Mouse (Mus musculus): ENCODE measurements around the gene Dok1. TPM values are rescaled to one million over a fixed set of nuclear protein-coding genes. Genes with fewer than 3 reads are reported as not detected.
A peak's percentile ranks its signal among the peaks of the same experiment; 100 is the strongest.

The Dok1 gene
- total and polyA plus RNA-seq, 3 experiments = 18.7 to 22.3 TPM; not detected in 1

GRCm38 (mm10) chr6:83015749-83016148 is 17.5 kb downstream of the Dok1 start:
- DNase-seq (ENCODE audit: low read depth, low spot score) = no peak
- Histone ChIP-seq H3K9ac (ENCODE audit: control insufficient read depth, low read depth, low read length, poor library complexity, severe bottlenecking) (no peak overlapping the region; the same call in 1 of the 2 replicates), H3K4me3 (ENCODE audit: control insufficient read depth in 1 of 2, insufficient read depth in 1 of 2, low read depth in 2 of 2, low read length in 2 of 2) (no peak overlapping the region; a peak in 1 of 4 replicates), H3K4me1 (ENCODE audit: control insufficient read depth in 1 of 2, insufficient read depth in 2 of 2, low read length in 2 of 2) (peaks cover 38 to 45% of the 10 kb centered on the region in 2 experiments), H3K36me3 (ENCODE audit: control insufficient read depth in 1 of 2, insufficient read depth in 2 of 2, low read length in 2 of 2) (peaks cover 0 to 49% of the 10 kb centered on the region in 2 experiments; a peak in 2 of 4 replicates), H3K9me3 (replicated peaks; ENCODE audit: insufficient read depth, low read length) (no peaks in the 10 kb centered on the region), H3K27ac (ENCODE audit: control insufficient read depth, low read depth, low read length) (peak overlapping the region; percentile 46), H3K27me3 (ENCODE audit: control insufficient read depth in 1 of 2, insufficient read depth in 2 of 2, low read length in 2 of 2) (no peaks in the 10 kb centered on the region), H3K79me2 (ENCODE audit: control insufficient read depth, insufficient read depth, low read length, poor library complexity) (peaks cover under 1% of the 10 kb centered on the region)
- TF ChIP-seq MEF2A (IDR thresholded peaks at IDR 0.05; ENCODE audit: extremely low read depth, insufficient replicate concordance, low read depth, low read length, poor library complexity, severe bottlenecking) = no peak
- no peak for TF ChIP-seq E2F4 (IDR thresholded peaks at IDR 0.05; ENCODE audit: borderline replicate concordance, low read depth, low read length)
- TF ChIP-seq POLR2A (IDR thresholded peaks at IDR 0.05; ENCODE audit: control insufficient read depth in 1 of 2, insufficient read depth in 1 of 2, low read depth in 1 of 2, low read length in 2 of 2, poor library complexity in 1 of 2) = no peak
- no peak for TF ChIP-seq NRF1 (IDR thresholded peaks at IDR 0.05; ENCODE audit: insufficient read depth, low read depth, low read length, poor library complexity, severe bottlenecking)
- TF ChIP-seq ZMIZ1 (IDR thresholded peaks at IDR 0.05; ENCODE audit: low read depth, low read length) = no peak
- TF ChIP-seq NELFE (IDR thresholded peaks at IDR 0.05; ENCODE audit: low read depth, low read length) = no peak
- TF ChIP-seq ZNF384 (IDR thresholded peaks at IDR 0.05; ENCODE audit: low read depth, low read length) = no peak
- TF ChIP-seq KAT2A (conservative IDR thresholded peaks at IDR 0.05; ENCODE audit: low read depth, low read length) = no peak
- no peak for TF ChIP-seq UBTF (IDR thresholded peaks at IDR 0.05; ENCODE audit: borderline replicate concordance, insufficient read depth, low read depth, low read length)
- no peak for TF ChIP-seq HCFC1 (IDR thresholded peaks at IDR 0.05; ENCODE audit: low read depth, low read length)
- no peak for TF ChIP-seq MYC (IDR thresholded peaks at IDR 0.05; ENCODE audit: low read depth, low read length)
- no peak for TF ChIP-seq TBP (IDR thresholded peaks at IDR 0.05; ENCODE audit: low read depth, low read length)

GRCm38 (mm10) chr6:83014482-83015466 is 18.5 kb downstream of the Dok1 start:
- Histone ChIP-seq H3K79me2 (ENCODE audit: control insufficient read depth, insufficient read depth, low read length, poor library complexity) (peaks cover 3% of the 10 kb centered on the region), H3K4me3 (ENCODE audit: control insufficient read depth in 1 of 2, insufficient read depth in 1 of 2, low read depth in 2 of 2, low read length in 2 of 2) (peak overlapping the region; percentile 33 to 54), H3K27me3 (ENCODE audit: control insufficient read depth in 1 of 2, insufficient read depth in 2 of 2, low read length in 2 of 2) (no peaks in the 10 kb centered on the region), H3K27ac (ENCODE audit: control insufficient read depth, low read depth, low read length) (peak overlapping the region; percentile 99), H3K9ac (ENCODE audit: control insufficient read depth, low read depth, low read length, poor library complexity, severe bottlenecking) (peak overlapping the region; percentile 73), H3K4me1 (ENCODE audit: control insufficient read depth in 1 of 2, insufficient read depth in 2 of 2, low read length in 2 of 2) (peaks cover 36 to 46% of the 10 kb centered on the region in 2 experiments), H3K9me3 (replicated peaks; ENCODE audit: insufficient read depth, low read length) (no peaks in the 10 kb centered on the region), H3K36me3 (ENCODE audit: control insufficient read depth in 1 of 2, insufficient read depth in 2 of 2, low read length in 2 of 2) (peaks cover 0 to 44% of the 10 kb centered on the region in 2 experiments; a peak in 2 of 4 replicates)
- peak; percentile 88 for DNase-seq (ENCODE audit: low read depth, low spot score)
- no peak for TF ChIP-seq ZKSCAN1 (IDR thresholded peaks at IDR 0.05; ENCODE audit: low read depth, low read length)
- no peak; the same call in 1 of the 2 replicates for TF ChIP-seq USF1 (IDR thresholded peaks at IDR 0.05; ENCODE audit: low read depth, low read length)
- no peak; the same call in 1 of the 2 replicates for TF ChIP-seq MAX (IDR thresholded peaks at IDR 0.05; ENCODE audit: low read length)
- peak; percentile 62 for TF ChIP-seq NELFE (IDR thresholded peaks at IDR 0.05; ENCODE audit: low read depth, low read length)
- peak; percentile 88 for TF ChIP-seq GABPA (IDR thresholded peaks at IDR 0.05; ENCODE audit: low read depth, low read length)
- peak; percentile 78 for TF ChIP-seq TCF12 (IDR thresholded peaks at IDR 0.05; ENCODE audit: low read depth, low read length)
- TF ChIP-seq CTCF (IDR thresholded peaks at IDR 0.05 in 2 of 3, conservative IDR thresholded peaks at IDR 0.05 in 1 of 3; ENCODE audit: control insufficient read depth in 1 of 3, insufficient read depth in 1 of 3, low read depth in 2 of 3, low read length in 3 of 3, poor library complexity in 1 of 3, severe bottlenecking in 1 of 3) = no peak
- no peak for TF ChIP-seq POLR2AphosphoS5 (IDR thresholded peaks at IDR 0.05; ENCODE audit: borderline replicate concordance, low read depth, low read length)
- 0 out of 2 replicates have a peak, but pooled peaks have one; percentile 2 for TF ChIP-seq E2F4 (IDR thresholded peaks at IDR 0.05; ENCODE audit: borderline replicate concordance, low read depth, low read length)
- TF ChIP-seq USF2 (IDR thresholded peaks at IDR 0.05; ENCODE audit: borderline replicate concordance in 1 of 2, insufficient read depth in 1 of 2, low read depth in 1 of 2, low read length in 2 of 2) = no peak
- TF ChIP-seq MYC (IDR thresholded peaks at IDR 0.05; ENCODE audit: low read depth, low read length) = 0 out of 2 replicates have a peak, but pooled peaks have one; percentile 32
- TF ChIP-seq CHD2 (IDR thresholded peaks at IDR 0.05; ENCODE audit: low read length) = no peak
- peak; percentile 41 for TF ChIP-seq MXI1 (IDR thresholded peaks at IDR 0.05; ENCODE audit: low read depth, low read length)
- TF ChIP-seq UBTF (IDR thresholded peaks at IDR 0.05; ENCODE audit: borderline replicate concordance, insufficient read depth, low read depth, low read length) = no peak
- peak; percentile 82 for TF ChIP-seq TAL1 (IDR thresholded peaks at IDR 0.05; ENCODE audit: low read length)
- no peak for TF ChIP-seq MEF2A (IDR thresholded peaks at IDR 0.05; ENCODE audit: extremely low read depth, insufficient replicate concordance, low read depth, low read length, poor library complexity, severe bottlenecking)
- 0 out of 2 replicates have a peak, but pooled peaks have one; percentile 2 for TF ChIP-seq ELF1 (IDR thresholded peaks at IDR 0.05; ENCODE audit: low read depth, low read length)
- no peak; the same call in 1 of the 2 replicates for TF ChIP-seq KAT2A (conservative IDR thresholded peaks at IDR 0.05; ENCODE audit: low read depth, low read length)
- peak; percentile 68 for TF ChIP-seq GATA1 (IDR thresholded peaks at IDR 0.05; ENCODE audit: low read depth, low read length)
- TF ChIP-seq MAZ (IDR thresholded peaks at IDR 0.05; ENCODE audit: low read depth, low read length) = no peak
- no peak for TF ChIP-seq HCFC1 (IDR thresholded peaks at IDR 0.05; ENCODE audit: low read depth, low read length)
